ENCODE assay signal across 8 mouse cellular contexts in genomic region chr3:57504756-57505155, GRCm38 (mm10).
DNase-seq lines count a peak whose midpoint lies in the region.
"Had no signal": no experiment of that assay in that cellular context is flagged by ENCODE, and none has a peak within 500 bp of the region (broad histone marks: within the 10 kb centered on the region; RNA-seq: fewer than 3 reads in every experiment).

No protein-coding gene starts in this region.

- H3K9me3 ChIP-seq in hindbrain, embryonic 10.5 days, result no peaks in the 10 kb centered on the region
- H3K9me3 ChIP-seq: lung, embryonic 15.5 days had no signal

- intact Hi-C loops in left cerebral cortex, postnatal 25 days (cut with DNase I), result loop anchor here (5.0 kb wide), 2 partner anchors 32 to 73 kb away; partner anchors contain the start of gene Wwtr1

- H3K4me1 ChIP-seq in hindbrain, embryonic 10.5 days (replicated peaks), result 0 out of 2 replicates have a peak, but pooled peaks cover 10% of the 10 kb centered on the region
- H3K4me1 ChIP-seq: lung, embryonic 15.5 days had no signal

- no peaks in the 10 kb centered on the region for H3K27me3 ChIP-seq in hindbrain, embryonic 10.5 days (ENCODE audit: insufficient read depth, poor library complexity, severe bottlenecking)
- H3K27me3 ChIP-seq: lung, embryonic 15.5 days had no signal

- DNase-seq in kidney, adult 9 months, result peak; percentile 49
- no peak for DNase-seq in kidney, adult 18-20 months
- DNase-seq in NIH3T3 (ENCODE audit: low read depth), result peak; percentile 50
- peak; percentile 79 for DNase-seq in heart, adult 8-10 months (ENCODE audit: low spot score)
- DNase-seq in left cerebral cortex, postnatal 25 days (ENCODE audit: low spot score in 2 of 2), result peak; percentile 16 to 78
- no peak for DNase-seq in spleen, postnatal 4 days (ENCODE audit: low spot score in 2 of 2)
- no peak for DNase-seq in hindbrain, embryonic 10.5 days (ENCODE audit: low spot score)

- WGBS in hindbrain, embryonic 10.5 days, result 76% methylated on average over 2 of the region's 2 CpGs

- H3K4me3 ChIP-seq in hindbrain, embryonic 10.5 days, result no peak overlapping the region
- H3K4me3 ChIP-seq: lung, embryonic 15.5 days had no signal

- no peak overlapping the region for H3K27ac ChIP-seq in hindbrain, embryonic 10.5 days
- H3K27ac ChIP-seq: lung, embryonic 15.5 days had no signal

- H3K36me3 ChIP-seq in hindbrain, embryonic 10.5 days, result 0 out of 2 replicates have a peak, but pooled peaks cover 5% of the 10 kb centered on the region

Comparison
In these comparisons a context has a peak if more than half of its experiments do, and no peak if none do; other contexts are left out.
1. DNase-seq: peak in kidney, adult 9 months (single experiment), NIH3T3 (single experiment), heart, adult 8-10 months (single experiment) and left cerebral cortex, postnatal 25 days (2 of 2); none in kidney, adult 18-20 months (single experiment), spleen, postnatal 4 days (0 of 2) and hindbrain, embryonic 10.5 days (single experiment).